10 mouse cellular contexts compared by ENCODE assay signal in the genomic region with DNA sequence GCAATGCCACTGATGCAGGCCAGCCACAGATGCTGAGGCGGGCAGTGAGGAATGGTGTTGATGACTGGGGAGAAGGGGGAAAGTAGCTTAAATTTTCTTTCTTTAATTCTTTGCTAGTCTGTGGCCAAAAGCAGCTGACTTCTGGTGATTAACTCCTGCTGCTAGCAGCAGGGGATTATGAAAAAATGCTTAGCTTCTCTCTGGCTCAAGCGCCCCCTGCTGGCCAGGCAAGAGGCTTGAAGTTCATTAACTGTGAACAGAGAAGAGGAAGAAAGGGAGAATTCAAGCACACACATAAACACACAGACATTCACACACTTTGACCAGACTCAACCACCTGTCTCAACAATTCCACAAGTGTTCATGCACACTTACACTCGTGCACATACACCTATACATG. TPM values are rescaled to one million over a fixed set of nuclear protein-coding genes. Genes with fewer than 3 reads are reported as not detected.
DNase-seq lines count a peak whose midpoint lies in the region; ATAC-seq and TF ChIP-seq lines count a peak whose summit lies in the region.
"Had no signal": no experiment of that assay in that cellular context is flagged by ENCODE, and none has a peak within 500 bp of the region (broad histone marks: within the 10 kb centered on the region; RNA-seq: fewer than 3 reads in every experiment).

No protein-coding gene starts in this region.

- no peak for TF ChIP-seq CTCF in thymus, adult 2 months (IDR thresholded peaks at IDR 0.05; ENCODE audit: borderline replicate concordance, control insufficient read depth, extremely low read depth, insufficient read depth, low read length, poor library complexity)

- 39% methylated on average over 3 of the region's 3 CpGs for WGBS in thymus, adult 2 months

- no peaks in the 10 kb centered on the region for H3K4me1 ChIP-seq in thymus, adult 2 months (replicated peaks; ENCODE audit: control insufficient read depth, insufficient read depth, low read length)

- H3K27ac ChIP-seq in thymus, adult 2 months (ENCODE audit: control insufficient read depth, insufficient read depth, low read length), result no peak overlapping the region

- no peak overlapping the region for H3K4me3 ChIP-seq in thymus, adult 2 months (ENCODE audit: control insufficient read depth, insufficient read depth, low read length)
- H3K4me3 ChIP-seq: erythroblast, embryonic 14.5 days had no signal

- TF ChIP-seq POLR2A in thymus, adult 2 months (IDR thresholded peaks at IDR 0.05; ENCODE audit: control insufficient read depth, extremely low read depth, insufficient read depth, low read length, poor library complexity), result no peak

- peak; percentile 35 to 45 for DNase-seq in heart, postnatal 14 days
- no peak for DNase-seq in heart, adult 9 months (ENCODE audit: low spot score in 2 of 2)
- peak; percentile 24 for DNase-seq in thymus, adult 2 months
- DNase-seq in thymus, adult 18-20 months, result no peak
- peak; percentile 51 for DNase-seq in left cerebral cortex, postnatal 4 days
- peak; percentile 25 for DNase-seq in splenic B cell, adult 2 months (ENCODE audit: low read depth, low spot score)
- no peak for DNase-seq in cerebellum, adult 11-12 months

- intact Hi-C loops in heart, postnatal 14 days (cut with DNase I), result loop anchor here (5.0 to 10.0 kb wide), 2 partner anchors 111 to 154 kb away; partner anchors contain the start of gene Bpifa2
- intact Hi-C loops in left cerebral cortex, postnatal 4 days (cut with DNase I), result no loop called here

- 0 out of 2 replicates have a peak, but pooled peaks have one; percentile 54 for ATAC-seq in common myeloid progenitor, adult 5-6 weeks (replicated peaks; ENCODE audit: low read depth, poor library complexity, severe bottlenecking)

- no peaks in the 10 kb centered on the region for H3K27me3 ChIP-seq in thymus, adult 2 months (ENCODE audit: control insufficient read depth, insufficient read depth, low read length)
- H3K27me3 ChIP-seq in splenic B cell, adult 2 months (ENCODE audit: control insufficient read depth, insufficient read depth, low read length, poor library complexity, severe bottlenecking), result no peaks in the 10 kb centered on the region

- no peaks in the 10 kb centered on the region for H3K36me3 ChIP-seq in thymus, adult 2 months (ENCODE audit: control insufficient read depth, insufficient read depth, low read length)
- H3K36me3 ChIP-seq in splenic B cell, adult 2 months (ENCODE audit: control insufficient read depth, insufficient read depth, low read length, poor library complexity, severe bottlenecking), result no peaks in the 10 kb centered on the region

RNA-seq across cellular contexts. Expression of gene Bpifa5, which starts 4.0 kb away (rescaled TPM):
- total RNA-seq in heart, postnatal 14 days (2021), result not detected
- polyA plus RNA-seq in thymus, adult 2 months (2012; rRNA removed), result 1.3 and 1.6 TPM in 2 replicates
- not detected in 2 replicates for total RNA-seq in common myeloid progenitor, adult 5-6 weeks (2017)
- total RNA-seq in left cerebral cortex, postnatal 4 days (2021), result not detected
- polyA plus RNA-seq: erythroblast, embryonic 14.5 days; liver, embryonic 16.5 days had no signal

RNA-seq across cellular contexts. Expression of gene Bpifa1, which starts 15.8 kb away (rescaled TPM):
- total RNA-seq in heart, postnatal 14 days (2021), result 1 to 10 TPM in 1 of 2 experiments, not detected in 1; 8.4 TPM
- 23.3 and 33.0 TPM in 2 replicates for polyA plus RNA-seq in thymus, adult 2 months (2012; rRNA removed)
- not detected in 2 replicates for total RNA-seq in common myeloid progenitor, adult 5-6 weeks (2017)
- not detected for total RNA-seq in left cerebral cortex, postnatal 4 days (2021)
- polyA plus RNA-seq: erythroblast, embryonic 14.5 days; liver, embryonic 16.5 days had no signal

RNA-seq across cellular contexts. Expression of gene Bpifa3, which starts 28.3 kb away (rescaled TPM):
- total RNA-seq in heart, postnatal 14 days (2021), result not detected
- 0.23 TPM in 1 of 2 replicates, not detected in the other for polyA plus RNA-seq in thymus, adult 2 months (2012; rRNA removed)
- not detected in 2 replicates for total RNA-seq in common myeloid progenitor, adult 5-6 weeks (2017)
- total RNA-seq in left cerebral cortex, postnatal 4 days (2021), result not detected
- polyA plus RNA-seq: erythroblast, embryonic 14.5 days; liver, embryonic 16.5 days had no signal

RNA-seq across cellular contexts. Expression of gene Bpifb1, which starts 32.2 kb away (rescaled TPM):
- 1 to 10 TPM in 1 of 2 experiments, not detected in 1; 2.2 TPM for total RNA-seq in heart, postnatal 14 days (2021)
- polyA plus RNA-seq in thymus, adult 2 months (2012; rRNA removed), result 1.4 and 1.5 TPM in 2 replicates
- not detected in 2 replicates for total RNA-seq in common myeloid progenitor, adult 5-6 weeks (2017)
- under 1 TPM; 0.14 to 0.30 TPM for total RNA-seq in left cerebral cortex, postnatal 4 days (2021)
- polyA plus RNA-seq: erythroblast, embryonic 14.5 days had no signal

Comparison
In these comparisons a context has a peak if more than half of its experiments do, and no peak if none do; other contexts are left out.
1. DNase-seq: peak in heart, postnatal 14 days (2 of 2), thymus, adult 2 months (single experiment), left cerebral cortex, postnatal 4 days (single experiment) and splenic B cell, adult 2 months (single experiment); none in heart, adult 9 months (0 of 2), thymus, adult 18-20 months (0 of 2) and cerebellum, adult 11-12 months (single experiment).